Mouse (Mus musculus): ENCODE results near the gene Hdhd3.

DNA sequence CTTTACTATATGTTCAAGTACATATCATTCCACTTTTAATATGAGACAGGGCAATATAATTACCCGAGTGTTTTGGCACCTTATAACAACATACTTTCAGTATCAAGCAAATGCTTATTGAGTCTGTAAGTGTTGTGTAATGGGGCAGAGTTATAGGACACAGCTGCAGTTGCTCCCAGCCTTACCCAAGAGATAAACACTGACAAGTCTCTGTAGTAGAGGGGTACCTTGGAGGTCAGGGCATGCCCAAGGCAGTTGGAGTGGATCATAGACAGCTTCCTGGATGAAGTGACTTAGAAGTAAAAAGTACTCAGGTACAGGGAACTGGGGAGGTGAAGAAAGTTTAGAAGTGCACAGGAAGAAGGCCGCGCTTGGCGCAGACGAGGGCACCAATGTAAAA is 16.1 kb downstream of the Hdhd3 start:
- TF ChIP-seq CTCF (IDR thresholded peaks at IDR 0.05; ENCODE audit: low read depth) (no peak), EP300 (optimal IDR thresholded peaks at IDR 0.05) (no peak)
